Mouse (Mus musculus) liver, postnatal 0 days (tissue): ENCODE data around the gene Grid1.

Experiments used
- CTCF ChIP-seq: sonication (generic); IDR thresholded peaks from 2 replicates; pipeline ENCODE4 v1.5.1; 2016; ENCODE audit warnings: antibody characterized with exemption, low read depth
- EP300 ChIP-seq: IDR thresholded peaks from 2 replicates; pipeline ENCODE4 v1.6.1; 2016; ENCODE audit warnings: antibody characterized with exemption, low read depth, mild to moderate bottlenecking

- no peak for TF ChIP-seq CTCF
- TF ChIP-seq EP300: no peak
Observed at GRCm38 (mm10) chr14:35029626-35030025, 209.7 kb downstream of the Grid1 start.
